Mouse (Mus musculus) heart, postnatal 0 days (tissue): ENCODE data around the gene Prkg1. TPM values are rescaled to one million over a fixed set of nuclear protein-coding genes. Genes with fewer than 3 reads are reported as not detected.
A peak's percentile ranks its signal among the peaks of the same experiment; 100 is the strongest.

Experiments
- ATAC-seq: fragments of 200-750 bp; cut with Nextera tagmentation; 2 replicates; pipeline ENCODE4 v1.8.0; 2017; ENCODE audit warnings: low read depth, moderate number of reproducible peaks, moderate library complexity; ENCODE audit not compliant: insufficient read depth
- DNase-seq: peaks from one replicate; pipeline ENCODE4 v3.0.0-alpha.2; 2016; ENCODE audit warnings: low spot score
- H3K27ac ChIP-seq: fragments of 300-500 bp; sonication (generic); 2 replicates; pipeline ENCODE4 v1.5.1; 2014; ENCODE audit warnings: low read depth, mild to moderate bottlenecking
- H3K27me3 ChIP-seq: fragments of 300-500 bp; sonication (generic); 2 replicates; pipeline ENCODE4 v1.6.1; 2014; ENCODE audit warnings: low read length, mixed read lengths; ENCODE audit not compliant: control insufficient read depth, insufficient read depth
- H3K36me3 ChIP-seq: fragments of 300-500 bp; sonication (generic); replicated peaks from 2 replicates; pipeline ENCODE4 v1.6.1; 2014; ENCODE audit warnings: low read length, mixed read lengths; ENCODE audit not compliant: control insufficient read depth, insufficient read depth
- H3K4me1 ChIP-seq: fragments of 300-500 bp; sonication (generic); 2 replicates; pipeline ENCODE4 v1.6.1; 2014; ENCODE audit warnings: antibody characterized with exemption; ENCODE audit not compliant: control insufficient read depth, insufficient read depth
- H3K4me2 ChIP-seq: fragments of 300-500 bp; sonication (generic); 2 replicates; pipeline ENCODE4 v1.6.1; 2014; ENCODE audit warnings: low read depth, mild to moderate bottlenecking, low read length, moderate library complexity
- H3K4me3 ChIP-seq: fragments of 300-500 bp; sonication (generic); 2 replicates; pipeline ENCODE4 v1.5.1; 2014; ENCODE audit warnings: low read depth, low read length
- H3K9ac ChIP-seq: fragments of 300-500 bp; sonication (generic); replicated peaks from 2 replicates; pipeline ENCODE4 v1.6.1; 2014; ENCODE audit warnings: low read depth, low read length, mixed read lengths
- H3K9me3 ChIP-seq: fragments of 300-500 bp; sonication (generic); replicated peaks from 2 replicates; pipeline ENCODE4 v1.6.1; 2016; ENCODE audit warnings: low read length; ENCODE audit not compliant: control insufficient read depth
- CTCF ChIP-seq: IDR thresholded peaks from 2 replicates; pipeline ENCODE4 v1.5.1; 2016; ENCODE audit warnings: antibody characterized with exemption, control low read depth, low read depth
- EP300 ChIP-seq: IDR thresholded peaks from 2 replicates; pipeline ENCODE4 v1.6.1; 2016; ENCODE audit warnings: antibody characterized with exemption, low read depth
- WGBS: fragments of 180-500 bp; shearing (Covaris S2); extraction: QIAGEN DNeasy Blood & Tissue Kit; methylation state at CpG from one replicate; pipeline ENCODE4 v1.1.7; 2014; 5-methylcytosine and 5-hydroxymethylcytosine counted together
- polyA plus RNA-seq: library from polyadenylated mRNA; unstranded; fragments of >200 nt; fragmentation: Nextera tagmentation; extraction: Ambion mirVana; gene quantifications from 2 replicates; pipeline ENCODE4 v1.2.1, GENCODE M21; 2015
- total RNA-seq: library from RNA; depleted of rRNA; stranded (reverse); fragments of >200 nt; gene quantifications from 2 replicates; pipeline ENCODE4 v1.2.3, GENCODE M21; 2014; ENCODE audit warnings: low replicate concordance

The Prkg1 gene
- total and polyA plus RNA-seq, 2 experiments from 2014 or later: 4.5 to 14.6 TPM

DNA sequence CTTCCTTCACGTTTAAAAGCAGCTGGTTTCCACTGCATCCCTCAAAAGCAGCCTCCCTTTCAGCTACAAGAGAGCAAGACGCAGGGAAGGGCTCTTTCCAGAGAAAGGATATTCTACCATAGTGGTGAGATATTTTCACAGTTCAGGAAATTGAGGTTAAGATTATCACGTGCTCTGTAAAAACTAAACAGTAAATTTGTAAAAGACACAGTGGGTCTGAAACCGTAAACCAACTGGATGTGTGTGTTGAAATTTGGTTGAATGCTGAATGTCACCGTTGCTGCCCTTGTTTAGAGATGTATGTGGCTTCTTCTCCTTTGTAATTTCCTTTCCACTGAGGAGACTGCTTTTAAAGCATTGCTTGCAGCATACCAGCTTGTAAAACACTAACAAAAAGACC lies 565.2 kb downstream of the Prkg1 start:
- 47% methylated on average over 5 of the region's 5 CpGs for WGBS
- Histone ChIP-seq H3K4me3 (no peak overlapping the region), H3K9me3 (no peaks in the 10 kb centered on the region), H3K36me3 (no peaks in the 10 kb centered on the region), H3K4me1 (peaks cover 4% of the 10 kb centered on the region; the same call in 1 of the 2 replicates), H3K9ac (no peak overlapping the region), H3K27me3 (no peaks in the 10 kb centered on the region), H3K4me2 (peak overlapping the region; percentile 21; the same call in 1 of the 2 replicates), H3K27ac (no peak overlapping the region)
- ATAC-seq: no peak
- TF ChIP-seq CTCF: no peak
- no peak for TF ChIP-seq EP300
- DNase-seq: no peak

- Histone ChIP-seq H3K27me3 (no peaks in the 10 kb centered on the region), H3K4me3 (no peak overlapping the region), H3K4me2 (no peak overlapping the region), H3K4me1 (peaks cover 4% of the 10 kb centered on the region; the same call in 1 of the 2 replicates), H3K9ac (no peak overlapping the region), H3K9me3 (no peaks in the 10 kb centered on the region), H3K27ac (peak overlapping the region; percentile 14; the same call in 1 of the 2 replicates), H3K36me3 (no peaks in the 10 kb centered on the region)
- ATAC-seq: no peak
- DNase-seq: no peak
- 63% methylated on average over 4 of the region's 4 CpGs for WGBS
- no peak for TF ChIP-seq EP300
- TF ChIP-seq CTCF: no peak
These were observed 566.4 kb downstream of the Prkg1 start for GRCm38 (mm10) chr19:31198461-31198860.

GRCm38 (mm10) chr19:31197076-31197475 lies 567.8 kb downstream of the Prkg1 start:
- no peaks in the 10 kb centered on the region for H3K9me3 ChIP-seq
- no peak overlapping the region for H3K4me2 ChIP-seq
- peaks cover 4% of the 10 kb centered on the region; the same call in 1 of the 2 replicates for H3K4me1 ChIP-seq
- no peak overlapping the region for H3K9ac ChIP-seq
- H3K36me3 ChIP-seq: no peaks in the 10 kb centered on the region
- 86% methylated on average over 6 of the region's 6 CpGs for WGBS
- DNase-seq: no peak
- no peak overlapping the region for H3K4me3 ChIP-seq
- ATAC-seq: no peak
- TF ChIP-seq CTCF: no peak
- TF ChIP-seq EP300: no peak
- no peaks in the 10 kb centered on the region for H3K27me3 ChIP-seq
- no peak overlapping the region for H3K27ac ChIP-seq

GRCm38 (mm10) chr19:31188559-31189218 lies 576.1 kb downstream of the Prkg1 start:
- Histone ChIP-seq H3K9me3 (no peaks in the 10 kb centered on the region), H3K4me3 (no peak overlapping the region), H3K4me2 (no peak overlapping the region), H3K4me1 (no peaks in the 10 kb centered on the region), H3K36me3 (no peaks in the 10 kb centered on the region), H3K9ac (no peak overlapping the region), H3K27ac (no peak overlapping the region), H3K27me3 (no peaks in the 10 kb centered on the region)
- DNase-seq (no peak), ATAC-seq (no peak)
- WGBS: 80% methylated on average over 6 of the region's 6 CpGs
- TF ChIP-seq CTCF (no peak), EP300 (no peak)

GRCm38 (mm10) chr19:31180757-31181156 lies 584.1 kb downstream of the Prkg1 start:
- Histone ChIP-seq H3K9ac (no peak overlapping the region), H3K4me1 (no peaks in the 10 kb centered on the region), H3K9me3 (no peaks in the 10 kb centered on the region), H3K27ac (no peak overlapping the region), H3K4me3 (no peak overlapping the region), H3K36me3 (no peaks in the 10 kb centered on the region), H3K27me3 (no peaks in the 10 kb centered on the region), H3K4me2 (no peak overlapping the region)
- ATAC-seq (no peak), DNase-seq (no peak)
- TF ChIP-seq CTCF (no peak), EP300 (no peak)
- 82% methylated on average over 4 of the region's 4 CpGs for WGBS

DNA sequence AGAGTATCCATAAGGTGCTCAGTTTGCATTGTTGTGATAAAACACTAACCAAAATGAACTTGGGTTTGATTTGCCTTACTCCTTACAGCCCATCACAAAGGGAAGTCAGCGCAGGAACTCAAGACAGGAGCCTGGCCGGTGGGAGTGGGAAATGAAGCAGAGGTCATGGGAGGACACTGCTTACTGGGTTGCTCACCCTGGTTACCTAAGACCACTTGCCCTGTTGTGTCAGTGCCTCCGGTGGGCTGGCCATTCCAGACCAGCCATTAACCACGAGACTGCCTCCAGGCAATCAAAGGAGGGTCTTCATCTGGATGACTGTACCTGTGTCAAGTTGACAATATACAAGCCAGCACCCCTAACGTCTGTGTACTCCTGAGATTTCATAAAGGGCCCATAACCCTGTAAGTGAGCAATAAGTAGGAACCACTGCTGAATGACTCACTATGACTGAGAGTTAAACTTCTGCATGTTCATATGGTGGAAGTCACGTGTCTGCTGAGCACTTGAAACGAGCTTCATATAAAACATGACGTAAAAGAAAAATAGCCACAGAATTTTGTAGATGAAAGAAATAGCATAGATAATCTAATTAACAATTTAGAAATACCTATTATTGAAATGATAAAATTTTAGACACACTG lies 587.4 kb downstream of the Prkg1 start:
- no peaks in the 10 kb centered on the region for H3K27me3 ChIP-seq
- TF ChIP-seq CTCF (no peak), EP300 (no peak)
- no peaks in the 10 kb centered on the region for H3K36me3 ChIP-seq
- H3K9ac ChIP-seq: no peak overlapping the region
- no peak overlapping the region for H3K27ac ChIP-seq
- ATAC-seq: no peak
- no peaks in the 10 kb centered on the region for H3K9me3 ChIP-seq
- H3K4me1 ChIP-seq: no peaks in the 10 kb centered on the region
- no peak overlapping the region for H3K4me2 ChIP-seq
- WGBS: 81% methylated on average over 8 of the region's 8 CpGs
- H3K4me3 ChIP-seq: no peak overlapping the region
- no peak for DNase-seq
